Mouse (Mus musculus): ENCODE results near the gene Camk2n1.

Camk2n1 gene

DNA sequence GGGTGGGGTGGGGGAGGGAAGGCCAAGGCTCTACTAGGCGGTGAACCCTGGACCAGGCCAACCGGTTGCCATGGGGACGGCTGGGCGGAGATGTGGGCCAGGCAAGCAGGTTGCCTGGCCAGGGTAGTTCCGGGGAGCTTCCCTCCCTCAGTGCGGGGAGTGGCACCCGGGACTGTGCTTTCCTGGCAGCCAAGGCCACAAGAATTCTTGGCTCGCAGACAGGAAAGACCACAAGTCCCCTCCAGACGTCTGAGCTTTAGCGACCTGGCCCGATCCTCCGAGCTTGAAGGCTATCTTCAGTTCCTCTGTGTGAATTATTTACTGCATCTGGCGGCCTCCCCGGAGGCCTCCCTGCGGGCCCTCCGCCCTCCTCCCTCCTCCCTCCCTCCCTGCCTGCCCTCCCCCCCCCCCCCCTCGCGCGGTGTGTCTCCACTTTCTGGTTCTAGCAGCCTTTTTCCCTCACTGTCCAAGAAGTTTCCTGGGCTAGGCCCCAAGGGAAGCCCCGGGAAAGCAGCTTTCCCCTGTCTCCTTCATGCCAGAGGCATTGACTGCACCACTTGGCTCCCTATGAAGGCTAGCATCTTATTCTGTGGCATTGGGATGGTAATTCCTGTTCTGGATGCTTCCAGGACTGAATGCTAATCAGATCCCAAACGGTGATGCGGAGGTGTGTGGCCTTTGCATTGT, 10.7 kb downstream of the Camk2n1 start:
- peak; percentile 68 to 69 for DNase-seq (ENCODE audit: low spot score in 2 of 2)

GRCm38 (mm10) chr4:138465446-138465845, 11.3 kb downstream of the Camk2n1 start:
- no peak for DNase-seq (ENCODE audit: low spot score in 2 of 2)

- no peak for DNase-seq (ENCODE audit: low spot score in 2 of 2)
Observed at GRCm38 (mm10) chr4:138466690-138467089, 12.6 kb downstream of the Camk2n1 start.

DNA sequence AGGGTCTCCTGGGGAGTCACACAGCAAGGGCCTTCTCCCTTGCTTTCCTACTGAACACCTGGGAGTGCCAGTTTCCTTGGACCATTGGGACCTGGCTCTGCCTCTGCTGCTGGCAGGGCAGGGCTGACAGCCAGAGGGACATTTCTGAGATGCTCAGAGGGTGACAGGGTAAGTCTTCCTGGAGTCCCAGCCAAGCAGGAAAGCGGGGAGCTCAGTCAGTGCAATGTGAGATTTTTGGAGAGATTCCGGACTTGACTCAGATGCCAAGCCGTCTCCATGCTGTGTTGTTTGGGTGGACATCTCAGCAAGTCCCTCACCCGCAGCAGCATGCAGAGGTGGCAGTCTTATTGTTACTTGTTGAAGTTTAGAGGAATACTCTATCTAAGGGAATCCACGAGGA, 13.3 kb downstream of the Camk2n1 start:
- no peak for DNase-seq (ENCODE audit: low spot score in 2 of 2)

DNA sequence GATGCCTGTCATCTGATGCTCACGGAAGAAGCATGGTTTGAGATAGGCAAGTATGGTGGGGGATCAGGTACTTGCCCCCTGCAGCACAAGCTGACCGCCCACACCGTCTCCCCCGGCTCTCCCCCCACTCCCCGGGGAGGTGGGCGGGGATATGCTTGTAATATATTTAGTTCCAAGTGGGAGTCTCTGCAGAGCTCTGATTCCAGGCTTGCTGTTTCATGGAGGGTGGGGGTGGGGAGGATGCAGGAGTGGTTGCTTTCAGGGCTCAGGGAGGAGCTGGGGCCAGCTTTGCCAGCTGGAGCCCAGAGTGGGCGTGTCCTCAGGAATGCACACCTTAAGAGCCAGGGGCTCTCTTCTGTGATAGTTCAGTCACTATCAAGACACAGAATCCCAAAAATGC, 15.0 kb downstream of the Camk2n1 start:
- DNase-seq (ENCODE audit: low spot score in 2 of 2): peak in 1 of 2 experiments; percentile 41

DNA sequence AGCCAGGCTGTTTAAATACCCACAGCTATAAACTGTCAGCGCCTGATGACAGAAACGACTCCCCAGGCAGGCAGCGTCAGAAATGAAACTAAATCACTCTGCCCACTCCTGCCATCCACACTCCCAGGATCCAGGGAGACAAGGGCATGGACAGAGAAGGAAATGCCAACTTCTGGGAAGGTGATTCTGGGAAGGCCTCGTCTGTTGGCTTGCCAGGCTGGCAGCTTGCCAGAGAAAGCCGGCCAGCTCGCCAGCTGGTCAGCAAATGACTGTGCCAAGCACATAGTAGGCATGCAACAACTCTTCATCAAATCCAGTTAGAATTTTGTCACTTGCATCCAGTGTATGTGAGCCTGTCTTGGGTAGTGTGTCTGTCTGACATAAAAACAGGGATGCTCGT, 17.1 kb downstream of the Camk2n1 start:
- DNase-seq (ENCODE audit: low spot score in 2 of 2): no peak

GRCm38 (mm10) chr4:138479595-138479994, 25.5 kb downstream of the Camk2n1 start:
- no peak for DNase-seq (ENCODE audit: low spot score in 2 of 2)

DNA sequence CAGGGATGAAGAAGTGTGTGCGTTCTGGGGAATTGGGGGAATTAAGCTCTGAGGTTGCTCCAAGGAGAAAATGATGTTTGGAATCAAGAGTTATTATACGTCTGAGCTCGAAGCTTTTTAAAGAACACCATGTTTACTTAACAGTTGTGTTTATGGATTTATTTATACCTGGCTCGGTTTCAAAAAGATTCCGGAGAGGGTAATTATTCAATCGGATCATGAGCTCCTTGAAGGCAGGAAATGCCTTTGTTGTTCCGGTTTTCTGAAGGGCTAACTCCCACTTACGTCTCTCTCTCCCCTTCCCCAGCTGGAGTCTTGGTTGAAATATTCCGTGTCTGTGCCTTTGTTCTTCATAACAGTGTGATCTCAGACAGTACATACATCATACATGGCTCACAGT, 26.8 kb downstream of the Camk2n1 start:
- no peak for DNase-seq (ENCODE audit: low spot score in 2 of 2)

- no peak for DNase-seq (ENCODE audit: low spot score in 2 of 2)
Observed at GRCm38 (mm10) chr4:138482721-138483120, 28.6 kb downstream of the Camk2n1 start.

DNA sequence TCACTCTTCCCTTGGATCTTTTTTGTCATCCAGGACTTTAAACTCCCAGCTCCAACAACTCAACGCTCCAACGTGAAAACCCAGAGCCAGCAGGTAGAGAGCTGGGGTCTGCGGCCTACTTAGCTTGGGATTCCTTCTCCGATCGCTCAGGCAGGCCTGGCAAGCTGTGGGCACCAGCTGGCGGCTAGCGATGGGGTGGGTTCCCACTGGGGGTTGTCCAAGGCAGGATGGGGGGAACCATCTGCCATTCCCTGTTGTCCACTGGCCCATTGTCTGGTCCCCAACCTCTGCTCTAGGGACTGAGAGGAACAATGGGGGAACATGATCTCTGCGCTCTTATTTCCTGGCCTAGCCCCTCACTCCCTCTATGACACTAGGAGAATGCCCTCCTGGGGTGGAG, 34.1 kb downstream of the Camk2n1 start:
- DNase-seq (ENCODE audit: low spot score in 2 of 2): no peak

DNA sequence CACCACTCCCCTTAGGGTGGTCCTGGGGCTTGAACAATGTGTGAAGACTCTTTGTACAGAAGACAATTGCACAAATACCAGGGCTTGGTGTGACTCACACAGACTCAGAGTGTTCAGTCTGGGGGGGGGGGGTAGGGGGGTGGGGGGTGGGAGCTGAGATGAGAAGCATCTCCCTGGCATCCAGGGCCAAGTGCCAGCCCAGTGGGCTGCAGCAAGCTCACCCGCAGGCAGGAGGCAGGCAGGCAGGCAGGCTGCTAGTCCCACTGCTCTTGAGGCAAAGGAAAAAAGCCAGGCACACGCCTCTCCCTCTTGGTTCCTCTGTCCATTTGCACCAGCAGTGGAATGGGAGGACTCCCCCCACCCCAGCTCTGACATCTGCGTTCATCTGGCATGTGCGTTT, 37.0 kb downstream of the Camk2n1 start:
- no peak for DNase-seq (ENCODE audit: low spot score in 2 of 2)

GRCm38 (mm10) chr4:138493161-138494001, 39.3 kb downstream of the Camk2n1 start:
- DNase-seq (ENCODE audit: low spot score in 2 of 2): peak; percentile 77 to 86

DNA sequence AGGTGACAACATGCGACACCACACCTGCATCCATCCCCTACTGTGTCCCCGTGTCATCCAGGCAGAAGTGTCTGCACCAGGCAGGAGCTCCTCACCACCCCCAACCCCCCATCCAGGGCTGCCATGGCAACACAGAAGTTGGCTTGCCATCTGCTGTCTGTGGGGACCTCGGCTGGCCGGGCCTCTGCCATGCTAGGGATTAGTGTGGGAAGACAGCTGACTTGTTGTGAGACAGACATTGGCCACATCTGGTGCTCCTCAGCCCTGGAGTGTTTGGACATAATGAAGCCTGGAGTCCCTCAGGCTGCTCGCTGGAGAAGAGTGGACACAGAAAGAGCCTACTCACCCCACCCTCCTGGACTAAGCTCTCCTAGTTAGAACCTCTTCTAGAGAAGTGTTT, 40.8 kb downstream of the Camk2n1 start:
- peak; percentile 35 to 50 for DNase-seq (ENCODE audit: low spot score in 2 of 2)

DNA sequence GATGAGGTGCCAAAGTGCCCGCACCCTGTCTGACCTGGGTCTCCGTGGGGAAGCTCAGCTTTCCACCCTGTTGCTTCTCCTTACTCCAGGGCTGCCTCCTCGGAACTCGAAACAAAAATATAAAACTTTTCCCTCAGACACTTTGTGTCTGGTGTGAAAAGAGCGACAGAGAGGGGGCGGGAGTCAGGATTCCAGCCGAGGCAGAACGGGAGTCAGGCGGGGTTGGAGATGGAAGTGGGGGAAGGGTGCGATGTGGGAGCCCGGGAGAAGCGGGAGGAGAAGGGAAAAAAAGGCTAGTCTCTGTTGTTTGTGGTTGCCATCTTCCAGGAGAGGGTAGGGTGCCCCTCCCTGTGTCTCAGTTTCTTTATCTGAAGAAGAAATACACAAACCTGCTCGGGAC, 41.7 kb downstream of the Camk2n1 start:
- DNase-seq (ENCODE audit: low spot score in 2 of 2): peak; percentile 15 to 21

DNA sequence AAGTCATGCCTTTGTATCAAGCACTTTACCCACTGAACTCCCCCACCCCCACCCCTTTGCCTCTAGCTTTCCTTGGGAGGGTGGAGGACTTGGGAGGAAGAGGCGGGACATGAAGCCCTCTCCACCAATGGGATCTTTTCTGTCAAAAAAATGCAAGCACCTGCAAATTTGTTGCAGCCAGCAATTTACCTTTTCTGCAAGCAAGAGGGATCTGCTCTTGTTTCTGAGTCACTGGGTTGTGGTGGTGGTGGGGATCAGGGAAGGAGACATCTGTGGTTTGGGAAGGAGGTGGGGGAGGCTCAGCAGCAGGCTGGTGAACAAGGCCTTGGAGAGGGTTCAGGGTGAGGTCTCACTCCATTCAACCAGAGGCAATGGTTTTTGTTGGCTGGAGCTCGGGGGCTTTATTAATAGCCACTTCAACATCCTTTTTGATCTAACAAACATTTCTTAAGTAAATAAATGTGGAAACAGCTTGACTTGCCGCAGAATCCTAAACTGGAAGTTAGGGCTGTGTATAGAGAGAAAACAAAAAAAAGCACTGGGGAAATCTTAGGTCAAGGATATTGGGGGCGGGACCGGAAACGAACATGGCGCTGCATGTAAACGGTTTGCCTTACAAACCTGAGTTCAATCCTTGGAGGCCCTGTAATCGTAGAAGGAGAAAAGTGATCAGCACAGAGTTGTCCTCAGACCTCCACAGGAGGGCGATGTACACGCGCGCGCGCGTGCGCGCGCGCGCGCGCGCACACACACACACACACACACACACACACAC, 42.8 kb downstream of the Camk2n1 start:
- DNase-seq (ENCODE audit: low spot score in 2 of 2): peak in 1 of 2 experiments; percentile 13

DNA sequence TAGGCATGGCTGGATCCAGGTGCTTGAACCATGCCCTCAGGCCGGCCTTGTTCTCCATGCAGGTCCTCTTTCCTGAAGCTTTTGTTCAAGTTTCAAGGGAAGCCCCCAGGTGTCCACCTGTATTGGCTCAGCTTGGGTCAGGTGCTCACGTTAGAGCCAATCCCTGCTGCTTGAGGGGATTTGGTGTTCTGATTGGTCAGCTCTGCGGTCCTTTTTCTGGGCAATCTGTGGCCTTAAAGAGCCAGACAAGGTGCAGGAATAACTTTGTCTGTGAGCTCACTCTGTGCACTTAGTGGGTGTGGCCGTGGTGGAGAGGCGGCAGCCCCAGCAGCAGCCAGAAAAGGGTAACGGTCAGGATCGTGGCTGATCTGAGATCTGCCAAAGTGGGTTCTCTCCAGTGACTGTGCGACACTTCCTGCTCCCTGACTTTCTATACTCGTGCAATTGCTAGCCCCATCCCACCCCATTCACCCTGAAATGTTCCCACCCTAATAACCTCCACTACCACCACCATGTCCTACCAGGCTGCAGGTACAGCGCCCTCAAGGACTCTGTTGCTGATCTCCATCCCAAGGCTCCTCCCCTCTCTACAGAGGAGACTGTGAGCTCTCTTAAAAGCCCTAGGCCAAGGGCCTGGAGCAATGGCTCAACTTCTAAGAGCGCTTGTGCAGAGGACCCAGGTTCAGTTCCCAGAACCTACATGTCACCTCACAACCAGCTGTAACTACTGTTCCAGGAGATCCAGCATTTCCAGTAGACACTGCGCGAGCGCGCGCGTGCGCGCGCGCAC, 45.9 kb downstream of the Camk2n1 start:
- DNase-seq (ENCODE audit: low spot score in 2 of 2): no peak

GRCm38 (mm10) chr4:138501048-138501447, 46.9 kb downstream of the Camk2n1 start:
- DNase-seq (ENCODE audit: low spot score in 2 of 2): no peak

GRCm38 (mm10) chr4:138504632-138505101, 50.6 kb downstream of the Camk2n1 start:
- DNase-seq (ENCODE audit: low spot score in 2 of 2): peak; percentile 58 to 74

GRCm38 (mm10) chr4:138505171-138505870, 51.2 kb downstream of the Camk2n1 start:
- DNase-seq (ENCODE audit: low spot score in 2 of 2): no peak

DNA sequence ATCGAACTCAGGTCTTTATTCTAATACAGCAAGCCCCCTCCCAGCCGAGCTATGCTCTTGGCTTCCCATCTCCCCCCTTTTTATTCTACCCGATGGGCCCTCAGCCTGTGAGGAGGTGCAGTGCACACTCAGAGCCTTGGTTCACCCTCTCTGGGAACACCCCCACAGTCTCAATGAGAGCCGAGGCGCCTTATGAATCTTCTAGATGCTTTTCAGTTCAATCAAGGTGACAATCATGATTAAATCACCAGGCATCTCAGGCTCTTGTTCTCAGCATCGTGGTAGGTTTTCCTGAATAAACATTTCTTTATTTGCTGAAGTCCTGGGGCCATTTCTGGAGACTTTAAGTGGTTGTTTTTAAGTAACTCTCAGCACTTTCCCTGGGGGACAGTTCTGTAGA, 53.8 kb downstream of the Camk2n1 start:
- no peak for DNase-seq (ENCODE audit: low spot score in 2 of 2)

All from heart, adult 9 months (tissue).